Comparison of ENCODE assay signal across 8 mouse cellular contexts in genomic region chr7:97977463-97977862, GRCm38 (mm10). TPM values are rescaled to one million over a fixed set of nuclear protein-coding genes. Genes with fewer than 3 reads are reported as not detected.
DNase-seq lines count a peak whose midpoint lies in the region; ATAC-seq and TF ChIP-seq lines count a peak whose summit lies in the region.

No protein-coding gene starts in this region.

- POLR2A ChIA-PET in Patski (lab: Charles Lee) = no interaction called here

- H3K4me2 ChIP-seq in limb, embryonic 15.5 days = no peak overlapping the region
- no peak overlapping the region for H3K4me2 ChIP-seq in neural tube, embryonic 14.5 days (ENCODE audit: low read depth, low read length)

- no peak overlapping the region for H3K27ac ChIP-seq in gastrocnemius, adult 2 months
- H3K27ac ChIP-seq in limb, embryonic 15.5 days = no peak overlapping the region
- H3K27ac ChIP-seq in neural tube, embryonic 14.5 days (ENCODE audit: low read depth, low read length) = no peak overlapping the region

- in situ Hi-C loops in Patski (cut with MboI; ENCODE audit: low pct_unique_long_range_greater_than_20kb) = loop anchor here (10.0 to 25.0 kb wide), 2 partner anchors 133 to 540 kb away; no protein-coding TSS in a partner anchor

- H3K4me1 ChIP-seq in limb, embryonic 15.5 days = no peaks in the 10 kb centered on the region
- H3K4me1 ChIP-seq in neural tube, embryonic 14.5 days (ENCODE audit: control insufficient read depth, insufficient read depth, low read length) = no peaks in the 10 kb centered on the region

- CTCF ChIA-PET in Patski (lab: Charles Lee) = interaction anchor here (0.9 kb wide), 1 partner anchor 229 kb away, joined by 5 read pairs; no protein-coding TSS in a partner anchor

- TF ChIP-seq CTCF in Patski (IDR thresholded peaks at IDR 0.05) = peak; percentile 94
- peak; percentile 97 for TF ChIP-seq CTCF in gastrocnemius, adult 2 months (IDR thresholded peaks at IDR 0.05)

- intact Hi-C loops in gastrocnemius, adult 2 months (cut with DNase I) = loop anchor here (1.0 kb wide), 1 partner anchor 232 kb away; no protein-coding TSS in a partner anchor

- H3K9ac ChIP-seq in limb, embryonic 15.5 days = no peak overlapping the region
- H3K9ac ChIP-seq in neural tube, embryonic 14.5 days (replicated peaks; ENCODE audit: low read depth, low read length) = no peak overlapping the region

- peak; percentile 38 to 54 for DNase-seq in B cell, adult 2 months
- DNase-seq in Patski (ENCODE audit: low read depth, low spot score) = peak; percentile 12
- DNase-seq in cerebellum, postnatal 36 days = peak; percentile 35 to 40
- DNase-seq in gastrocnemius, adult 2 months = peak; percentile 62
- peak; percentile 71 for DNase-seq in kidney, postnatal 10 days
- DNase-seq in thymus, postnatal 4 days = peak; percentile 63

- H3K4me3 ChIP-seq in gastrocnemius, adult 2 months = no peak overlapping the region
- no peak overlapping the region for H3K4me3 ChIP-seq in limb, embryonic 15.5 days
- H3K4me3 ChIP-seq in neural tube, embryonic 14.5 days (ENCODE audit: low read depth, low read length) = no peak overlapping the region

- H3K27me3 ChIP-seq in Patski = peaks cover 48% of the 10 kb centered on the region
- no peaks in the 10 kb centered on the region for H3K27me3 ChIP-seq in limb, embryonic 15.5 days
- no peaks in the 10 kb centered on the region for H3K27me3 ChIP-seq in neural tube, embryonic 14.5 days (ENCODE audit: control insufficient read depth, insufficient read depth, low read length)

- H3K36me3 ChIP-seq in limb, embryonic 15.5 days = no peaks in the 10 kb centered on the region
- H3K36me3 ChIP-seq in neural tube, embryonic 14.5 days (ENCODE audit: control insufficient read depth, insufficient read depth, low read length) = no peaks in the 10 kb centered on the region

- WGBS in limb, embryonic 15.5 days = 30% methylated on average over 1 of the region's 1 CpGs
- 26% methylated on average over 1 of the region's 1 CpGs for WGBS in neural tube, embryonic 14.5 days

- ATAC-seq in Patski = peak; percentile 35
- ATAC-seq in limb, embryonic 15.5 days (ENCODE audit: insufficient number of reproducible peaks, low FRiP score, low TSS enrichment, low read depth) = 0 out of 2 replicates have a peak, but pooled peaks have one; percentile 65
- ATAC-seq in neural tube, embryonic 14.5 days (ENCODE audit: low read depth) = peak; percentile 77; the same call in 1 of the 2 replicates

- H3K9me3 ChIP-seq in limb, embryonic 15.5 days = no peaks in the 10 kb centered on the region
- H3K9me3 ChIP-seq in neural tube, embryonic 14.5 days (ENCODE audit: control insufficient read depth, low read length) = no peaks in the 10 kb centered on the region

RNA-seq across cellular contexts. Expression of gene Gdpd4, which starts 57.7 kb away (rescaled TPM):
- polyA plus RNA-seq in Patski (2021) = not detected
- total RNA-seq in gastrocnemius, adult 2 months (2021) = under 1 TPM in 1 of 2 experiments, not detected in 1; 0.08 TPM
- polyA plus RNA-seq in limb, embryonic 15.5 days (2015; fragmentation: Nextera tagmentation; extraction: Ambion mirVana) = not detected in 2 replicates
- polyA plus RNA-seq in neural tube, embryonic 14.5 days (2014; fragmentation: Nextera tagmentation; extraction: Ambion mirVana) = not detected in 2 replicates

Comparison
In these comparisons a context has a peak if more than half of its experiments do, and no peak if none do; other contexts are left out.
1. DNase-seq: peak in every context shown above with its lines; median percentile 71 in kidney, postnatal 10 days; 63 in thymus, postnatal 4 days; 62 in gastrocnemius, adult 2 months; 46 in B cell, adult 2 months; 38 in cerebellum, postnatal 36 days; 12 in Patski.